Mouse (Mus musculus): ENCODE measurements around the gene Unc13b. TPM values are rescaled to one million over a fixed set of nuclear protein-coding genes. Genes with fewer than 3 reads are reported as not detected.

Unc13b gene
- polyA plus RNA-seq, 1 experiment from 2014 or later: 29.4 TPM

DNA sequence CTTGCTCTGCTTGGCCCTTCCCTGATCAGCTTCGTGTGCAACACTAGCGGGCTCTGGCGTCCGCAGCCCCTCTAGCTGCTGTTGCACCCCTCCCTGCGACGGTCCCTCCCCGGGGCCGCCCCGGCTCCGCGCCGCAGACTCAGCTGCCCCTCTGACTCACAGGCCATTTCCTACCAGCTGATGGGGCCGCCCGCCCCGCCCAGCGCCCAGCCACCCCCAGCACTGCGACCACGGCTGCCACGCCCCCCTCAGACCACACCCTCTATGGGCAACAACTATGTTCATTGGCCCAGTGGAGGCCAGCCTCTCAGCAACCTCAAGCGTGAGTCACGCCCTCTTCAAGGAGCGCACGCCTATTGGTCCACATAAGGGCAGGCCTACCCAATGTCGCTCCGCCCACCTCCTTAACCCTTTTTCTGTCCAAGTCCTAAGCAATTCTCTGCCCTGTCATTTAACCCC lies 18.6 kb upstream of the Unc13b start:
- Histone ChIP-seq H3K27ac (peak overlapping the region; percentile 78), H3K4me2 (replicated peaks) (peak overlapping the region; percentile 83), H3K9me3 (replicated peaks) (no peaks in the 10 kb centered on the region), H3K9ac (peak overlapping the region; percentile 87), H3K4me1 (peaks cover 47% of the 10 kb centered on the region), H3K36me3 (peaks cover 20% of the 10 kb centered on the region), H3K4me3 (peak overlapping the region; percentile 67), H3K27me3 (no peaks in the 10 kb centered on the region)
- 0% methylated on average over 24 of the region's 25 CpGs for WGBS
- peak; percentile 95 for ATAC-seq (ENCODE audit: low FRiP score)

DNA sequence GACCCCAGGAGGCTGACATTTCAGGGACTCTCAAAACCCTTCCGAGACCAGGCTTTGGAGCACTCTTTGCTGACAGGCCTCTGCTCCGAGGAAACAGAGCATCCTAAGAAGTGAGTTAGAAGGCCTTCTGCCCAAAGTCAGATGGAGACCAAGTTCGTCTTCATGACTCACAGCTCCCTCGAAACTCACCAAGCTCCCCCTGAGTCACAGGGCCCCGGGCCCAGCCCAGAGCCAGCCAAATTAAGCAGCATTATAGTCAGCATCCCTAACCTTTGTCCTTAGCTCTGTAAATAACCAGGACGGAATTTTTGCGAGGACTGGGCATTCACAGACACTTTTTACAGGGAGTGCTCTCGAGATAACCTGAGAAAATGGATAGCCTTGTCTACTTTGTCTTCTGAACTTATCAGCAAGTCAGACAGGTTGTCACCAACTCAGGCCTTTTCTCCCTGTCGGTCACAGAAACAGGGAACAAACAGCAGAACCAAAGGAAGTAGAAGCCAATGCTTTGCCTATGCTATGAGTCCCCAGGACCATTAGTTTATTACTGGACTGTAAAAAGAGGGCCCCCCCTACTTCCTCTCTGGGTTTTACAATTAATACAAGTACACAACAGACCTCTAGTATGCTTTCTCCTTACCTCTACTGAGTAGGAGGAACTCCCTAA lies 17.7 kb upstream of the Unc13b start:
- Histone ChIP-seq H3K27me3 (no peaks in the 10 kb centered on the region), H3K4me3 (no peak overlapping the region), H3K36me3 (peaks cover 11% of the 10 kb centered on the region), H3K4me1 (peaks cover 50% of the 10 kb centered on the region), H3K4me2 (replicated peaks) (peak overlapping the region; percentile 83; the same call in 1 of the 2 replicates), H3K9me3 (replicated peaks) (no peaks in the 10 kb centered on the region), H3K9ac (no peak overlapping the region; the same call in 1 of the 2 replicates), H3K27ac (peak overlapping the region; percentile 64)
- WGBS: 65% methylated on average over 9 of the region's 9 CpGs
- ATAC-seq (ENCODE audit: low FRiP score): no peak

DNA sequence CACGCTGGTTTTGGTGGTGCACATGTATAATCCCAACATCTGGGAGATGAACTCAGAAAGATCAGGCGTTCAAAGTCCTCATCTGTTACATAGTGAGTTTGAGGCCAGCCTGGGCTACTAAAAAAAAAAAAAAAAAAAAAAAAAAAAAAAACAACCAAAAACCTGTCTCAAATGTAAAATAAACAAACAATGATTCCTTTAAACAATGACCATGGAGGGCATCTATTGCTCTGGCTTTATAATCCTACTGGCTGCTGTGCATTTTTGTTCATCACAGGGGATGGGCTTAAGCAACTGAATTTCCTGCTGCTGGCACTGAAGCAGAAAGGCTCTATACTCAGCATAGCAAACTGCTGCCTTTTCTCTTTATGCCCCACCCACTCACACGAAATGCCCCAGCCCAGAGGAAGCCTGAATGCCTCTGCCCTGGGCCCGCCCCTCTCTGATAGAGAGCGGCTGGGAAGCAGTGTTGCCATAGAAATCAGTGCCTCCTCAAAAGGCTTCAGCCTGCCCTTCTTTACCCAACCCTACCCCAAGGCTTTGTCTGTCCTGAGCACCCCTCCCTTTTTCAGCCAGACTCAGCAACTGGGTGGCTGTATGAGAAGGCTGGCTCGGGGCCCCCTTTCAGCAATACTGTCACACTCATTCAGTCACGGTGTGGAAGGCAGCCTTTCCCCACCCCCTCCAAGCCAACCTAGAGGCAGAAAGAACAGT lies 15.0 kb upstream of the Unc13b start:
- H3K4me1 ChIP-seq: peaks cover 49% of the 10 kb centered on the region
- H3K4me2 ChIP-seq (replicated peaks): peak overlapping the region; percentile 71

DNA sequence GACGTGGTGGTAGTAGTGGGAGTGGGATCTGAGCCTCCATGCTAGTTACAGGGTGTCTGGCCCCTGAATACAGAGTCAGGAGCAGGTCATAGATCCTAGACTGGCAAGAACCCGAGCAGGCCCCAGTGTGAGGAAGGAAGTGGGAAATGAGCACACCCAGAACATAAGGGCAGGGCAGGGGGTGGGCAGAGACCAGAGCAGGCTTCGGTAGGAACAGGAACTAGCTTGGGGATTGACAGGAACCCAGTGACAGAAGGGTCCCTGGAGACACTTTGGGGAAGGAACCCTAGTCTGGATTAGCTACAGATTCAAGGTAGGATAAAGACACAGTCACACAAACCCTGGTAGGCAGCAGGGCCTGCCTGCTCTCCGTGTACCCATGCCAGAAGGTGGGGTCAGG lies 14.1 kb upstream of the Unc13b start:
- Histone ChIP-seq H3K9ac (peak overlapping the region; percentile 75), H3K9me3 (replicated peaks) (no peaks in the 10 kb centered on the region), H3K4me1 (peaks cover 40% of the 10 kb centered on the region), H3K27me3 (no peaks in the 10 kb centered on the region), H3K27ac (peak overlapping the region; percentile 96), H3K4me2 (replicated peaks) (peak overlapping the region; percentile 71), H3K4me3 (peak overlapping the region; percentile 55), H3K36me3 (no peaks in the 10 kb centered on the region)
- no peak for ATAC-seq (ENCODE audit: low FRiP score)
- 10% methylated on average over 4 of the region's 4 CpGs for WGBS

More for the DNA sequence above, 15.0 kb upstream of the Unc13b start:
- ATAC-seq (ENCODE audit: low FRiP score): peak; percentile 79
- peak overlapping the region; percentile 75 for H3K9ac ChIP-seq
- WGBS: 12% methylated on average over 7 of the region's 7 CpGs
- no peaks in the 10 kb centered on the region for H3K9me3 ChIP-seq (replicated peaks)
- no peaks in the 10 kb centered on the region for H3K27me3 ChIP-seq
- peak overlapping the region; percentile 55 for H3K4me3 ChIP-seq
- H3K27ac ChIP-seq: peak overlapping the region; percentile 96
- no peaks in the 10 kb centered on the region for H3K36me3 ChIP-seq

DNA sequence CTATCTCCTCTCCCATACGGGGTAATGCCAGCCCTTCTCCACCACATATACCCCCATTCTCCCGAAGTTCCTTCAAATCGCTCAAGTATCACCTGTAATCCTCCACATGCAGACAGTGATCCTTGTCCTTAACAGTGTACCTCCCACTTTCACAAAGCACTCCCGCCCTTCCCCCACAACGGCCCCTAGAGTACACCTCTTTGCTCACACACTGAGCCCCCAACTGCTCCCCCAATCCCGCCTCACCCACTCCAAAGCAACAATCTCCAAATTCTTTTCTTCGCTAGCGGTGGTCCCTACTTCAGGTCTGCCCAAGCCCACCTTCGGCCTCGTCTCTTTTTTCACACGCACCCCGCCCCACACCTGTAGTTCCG lies 13.5 kb upstream of the Unc13b start:
- H3K4me1 ChIP-seq: peaks cover 40% of the 10 kb centered on the region
- H3K27me3 ChIP-seq: no peaks in the 10 kb centered on the region
- peak overlapping the region; percentile 75 for H3K9ac ChIP-seq
- ATAC-seq (ENCODE audit: low FRiP score): no peak; the same call in none of the 2 replicates
- WGBS: 6% methylated on average over 13 of the region's 13 CpGs
- no peaks in the 10 kb centered on the region for H3K9me3 ChIP-seq (replicated peaks)
- H3K4me2 ChIP-seq (replicated peaks): peak overlapping the region; percentile 71
- peak overlapping the region; percentile 55 for H3K4me3 ChIP-seq
- H3K27ac ChIP-seq: peak overlapping the region; percentile 96
- no peaks in the 10 kb centered on the region for H3K36me3 ChIP-seq

DNA sequence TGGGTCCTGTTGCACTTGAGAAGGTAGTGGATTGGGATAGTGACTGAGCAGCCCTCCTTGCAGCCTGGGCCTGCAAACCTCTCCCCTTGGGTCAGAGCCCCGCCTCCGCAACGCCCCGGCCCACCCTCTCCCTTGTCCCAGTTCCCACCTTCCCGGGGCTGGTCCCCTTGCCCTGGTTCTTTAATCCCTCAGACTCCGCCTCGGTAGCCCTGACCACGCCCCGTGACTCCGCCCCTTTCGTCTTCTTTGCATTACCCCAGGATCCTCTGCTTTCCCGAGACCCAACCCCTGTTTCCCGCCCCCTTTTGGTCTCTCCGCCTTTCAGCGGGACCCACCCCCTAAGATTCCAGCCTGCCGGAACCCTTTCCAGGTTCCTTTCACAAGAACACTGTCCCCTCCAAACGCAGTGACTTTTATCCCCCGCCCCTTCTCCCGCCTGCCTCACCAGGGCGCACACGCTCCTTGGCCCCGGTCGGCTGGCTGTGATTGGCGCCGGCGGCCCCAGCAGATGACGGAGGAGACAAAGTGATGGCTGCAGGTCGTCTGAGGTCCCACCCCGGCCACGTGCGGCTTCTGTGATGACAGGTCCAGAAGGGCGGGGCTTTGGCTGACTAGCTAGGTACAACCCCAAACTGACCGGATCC lies 13.0 kb upstream of the Unc13b start, which contains the start of gene Fam214b:
TSS of gene Fam214b (minus strand) at position 562 of the 644 bp plus-strand sequence.
- peak within 1 kb of the TSS; percentile 55 for H3K4me3 ChIP-seq
- peaks cover 36% of the 10 kb centered on the region for H3K4me1 ChIP-seq
- H3K4me2 ChIP-seq (replicated peaks): peak within 1 kb of the TSS; percentile 71
- ATAC-seq (ENCODE audit: low FRiP score): peak; percentile 83
- under 1% methylated on average over 33 of the region's 33 CpGs for WGBS
- H3K36me3 ChIP-seq: no peaks in the 10 kb centered on the region
- H3K9ac ChIP-seq: peak within 1 kb of the TSS; percentile 75
- no peaks in the 10 kb centered on the region for H3K27me3 ChIP-seq
- H3K9me3 ChIP-seq (replicated peaks): no peaks in the 10 kb centered on the region
- H3K27ac ChIP-seq: peak within 1 kb of the TSS; percentile 96

DNA sequence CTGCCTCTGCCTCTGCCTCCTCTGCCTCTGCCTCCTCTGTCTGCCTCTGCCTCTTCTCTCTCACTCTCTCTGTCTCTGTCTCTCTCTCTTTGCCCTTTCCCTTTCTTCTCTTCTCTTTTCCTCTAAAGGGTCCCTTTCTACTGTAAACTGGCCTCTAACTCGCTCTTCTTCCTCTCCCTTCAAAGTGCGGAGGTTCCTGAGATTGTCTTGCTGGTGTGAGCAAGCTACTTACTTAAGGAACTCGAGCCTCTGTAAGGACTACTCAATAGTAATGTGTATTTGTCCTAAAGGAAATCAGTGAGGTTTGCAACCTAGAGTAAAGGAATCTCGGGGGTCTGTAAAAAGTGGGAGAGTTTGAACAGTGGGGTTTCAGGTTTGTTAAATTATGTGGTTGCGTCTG lies 12.1 kb upstream of the Unc13b start:
- peaks cover 34% of the 10 kb centered on the region for H3K4me1 ChIP-seq
- peak overlapping the region; percentile 55; the same call in 1 of the 2 replicates for H3K4me3 ChIP-seq
- 60% methylated on average over 5 of the region's 5 CpGs for WGBS
- H3K36me3 ChIP-seq: no peaks in the 10 kb centered on the region
- H3K27ac ChIP-seq: 0 out of 2 replicates have a peak overlapping the region, but pooled peaks have one; percentile 17
- no peaks in the 10 kb centered on the region for H3K27me3 ChIP-seq
- H3K9ac ChIP-seq: no peak overlapping the region
- no peak for ATAC-seq (ENCODE audit: low FRiP score)
- H3K4me2 ChIP-seq (replicated peaks): peak overlapping the region; percentile 71
- no peaks in the 10 kb centered on the region for H3K9me3 ChIP-seq (replicated peaks)

DNA sequence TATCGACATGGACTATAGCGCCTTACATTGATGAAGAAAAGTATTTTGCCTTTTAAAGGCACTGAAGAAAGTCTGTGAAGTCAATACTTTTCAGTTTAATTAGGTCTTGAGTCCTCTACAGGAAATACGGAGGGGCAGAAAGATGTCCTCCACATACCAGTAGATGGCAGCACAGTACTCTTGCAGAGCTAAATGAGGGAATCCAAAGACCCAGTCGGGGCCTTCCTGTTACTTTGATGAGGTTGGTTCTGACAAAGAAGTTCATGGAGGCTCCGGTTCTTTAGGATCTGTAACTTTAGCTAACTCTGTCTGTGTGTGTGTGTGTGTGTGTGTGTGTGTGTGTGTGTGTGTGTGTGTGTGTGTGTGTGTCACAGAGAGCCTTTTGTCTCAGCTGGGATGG lies 11.5 kb upstream of the Unc13b start:
- WGBS: 7% methylated on average over 5 of the region's 5 CpGs
- H3K4me2 ChIP-seq (replicated peaks): peak overlapping the region; percentile 27; the same call in 1 of the 2 replicates
- peaks cover 34% of the 10 kb centered on the region for H3K4me1 ChIP-seq
- no peak for ATAC-seq (ENCODE audit: low FRiP score)
- H3K27me3 ChIP-seq: no peaks in the 10 kb centered on the region
- no peaks in the 10 kb centered on the region for H3K9me3 ChIP-seq (replicated peaks)
- no peak overlapping the region for H3K9ac ChIP-seq
- no peak overlapping the region for H3K27ac ChIP-seq
- no peak overlapping the region for H3K4me3 ChIP-seq
- no peaks in the 10 kb centered on the region for H3K36me3 ChIP-seq

DNA sequence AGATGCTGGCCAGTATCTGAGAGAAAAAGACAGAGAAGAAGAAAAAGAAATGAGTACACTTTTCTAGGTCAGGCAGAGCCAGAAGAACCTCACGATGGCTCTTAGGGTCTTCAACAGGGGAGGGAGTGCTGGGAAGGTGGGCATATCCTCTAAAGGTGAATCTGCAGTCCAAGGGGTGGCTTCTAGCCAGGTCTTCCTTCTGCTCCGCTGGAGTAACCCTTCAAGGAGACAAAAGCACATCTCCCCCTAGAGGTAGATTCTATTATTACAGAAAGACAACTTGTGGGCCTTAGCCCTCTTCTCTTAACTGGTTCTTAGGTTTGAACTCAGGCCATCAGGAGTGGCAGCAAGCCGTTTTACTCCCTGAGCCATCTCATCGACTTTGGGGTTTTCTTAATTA lies 6.1 kb upstream of the Unc13b start:
- H3K4me3 ChIP-seq: no peak overlapping the region
- H3K9ac ChIP-seq: no peak overlapping the region
- H3K27me3 ChIP-seq: no peaks in the 10 kb centered on the region
- no peak for ATAC-seq (ENCODE audit: low FRiP score)
- peaks cover 3% of the 10 kb centered on the region for H3K4me1 ChIP-seq
- no peaks in the 10 kb centered on the region for H3K36me3 ChIP-seq
- 11% methylated on average over 4 of the region's 4 CpGs for WGBS
- H3K27ac ChIP-seq: no peak overlapping the region
- no peak overlapping the region for H3K4me2 ChIP-seq (replicated peaks)
- H3K9me3 ChIP-seq (replicated peaks): no peaks in the 10 kb centered on the region

DNA sequence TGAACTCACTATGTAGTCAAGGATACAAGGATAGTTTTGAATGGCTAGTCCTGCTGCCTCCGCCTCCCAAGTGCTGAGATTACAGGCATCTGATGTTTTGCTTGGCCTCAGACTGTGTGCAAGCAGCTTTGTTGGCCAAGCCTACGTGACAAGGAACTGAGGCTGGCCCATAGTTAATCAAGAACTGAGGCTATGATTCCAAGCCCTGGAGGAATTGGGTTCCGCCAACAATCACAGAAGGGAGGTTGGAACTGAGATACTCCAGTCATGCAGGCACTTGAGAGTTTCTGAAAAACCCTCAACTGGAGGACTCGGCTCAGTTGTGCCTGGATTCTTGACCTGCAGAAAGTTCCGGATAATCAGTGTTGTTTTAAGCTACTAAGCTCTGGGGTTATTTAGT lies 1.1 kb upstream of the Unc13b start:
- H3K27me3 ChIP-seq: no peaks in the 10 kb centered on the region; the same call in 1 of the 2 replicates
- no peaks in the 10 kb centered on the region for H3K4me1 ChIP-seq
- no peak overlapping the region for H3K4me3 ChIP-seq
- WGBS: 97% methylated on average over 5 of the region's 5 CpGs
- no peak for ATAC-seq (ENCODE audit: low FRiP score)
- no peak overlapping the region for H3K4me2 ChIP-seq (replicated peaks)
- no peak overlapping the region for H3K9ac ChIP-seq
- H3K36me3 ChIP-seq: no peaks in the 10 kb centered on the region
- H3K27ac ChIP-seq: no peak overlapping the region
- H3K9me3 ChIP-seq (replicated peaks): no peaks in the 10 kb centered on the region

DNA sequence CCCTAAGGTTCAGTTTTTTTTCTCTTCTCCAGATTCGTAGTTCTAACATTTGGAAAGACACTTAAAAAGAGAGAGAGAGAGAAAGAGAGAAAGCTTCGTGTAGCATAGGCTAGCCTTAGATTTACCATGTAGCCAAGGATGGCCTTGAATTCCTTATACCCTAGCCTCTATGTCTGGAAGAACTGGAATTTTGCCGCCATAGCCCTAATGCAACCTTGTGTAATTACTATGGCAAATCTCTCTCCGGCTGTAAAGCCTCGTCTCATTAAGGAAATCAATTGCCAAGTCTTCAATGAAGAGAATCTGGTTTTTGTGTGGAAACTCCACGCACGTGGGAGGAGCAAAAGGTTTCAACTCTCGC lies 381 bp upstream of the Unc13b start:
- Histone ChIP-seq H3K4me3 (peak overlapping the region; percentile 74), H3K27me3 (no peaks in the 10 kb centered on the region; the same call in 1 of the 2 replicates), H3K9ac (no peak overlapping the region), H3K36me3 (no peaks in the 10 kb centered on the region), H3K9me3 (replicated peaks) (no peaks in the 10 kb centered on the region), H3K4me1 (no peaks in the 10 kb centered on the region), H3K27ac (no peak overlapping the region; the same call in 1 of the 2 replicates), H3K4me2 (replicated peaks) (peak overlapping the region; percentile 63)
- 19% methylated on average over 8 of the region's 8 CpGs for WGBS
- peak; percentile 23; the same call in 1 of the 2 replicates for ATAC-seq (ENCODE audit: low FRiP score)

DNA sequence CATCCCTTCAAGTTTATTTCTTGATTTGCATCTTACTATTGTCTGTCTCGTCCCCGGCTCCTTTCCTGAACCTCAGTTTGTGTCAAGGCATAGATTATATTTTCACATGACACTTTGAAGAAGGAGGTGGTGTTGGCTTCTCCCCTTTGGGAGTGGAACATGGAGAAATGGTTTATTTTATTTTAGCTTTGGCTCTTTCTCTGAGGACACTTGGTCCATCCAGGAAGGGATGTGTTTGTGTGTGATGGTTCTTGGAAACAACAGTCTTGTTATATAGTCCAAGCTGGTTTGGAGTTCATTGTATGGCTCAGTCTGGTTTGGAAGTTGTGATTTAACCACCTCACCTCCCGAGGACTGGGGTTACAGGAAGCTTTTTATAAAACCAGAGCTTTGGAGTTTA lies 944 bp downstream of the Unc13b start:
- Histone ChIP-seq H3K4me3 (peak overlapping the region; percentile 74), H3K36me3 (no peaks in the 10 kb centered on the region), H3K9me3 (replicated peaks) (no peaks in the 10 kb centered on the region), H3K4me1 (no peaks in the 10 kb centered on the region), H3K4me2 (replicated peaks) (peak overlapping the region; percentile 63), H3K27ac (no peak overlapping the region), H3K9ac (peak overlapping the region; percentile 75), H3K27me3 (no peaks in the 10 kb centered on the region; the same call in 1 of the 2 replicates)
- WGBS: 34% methylated on average over 3 of the region's 3 CpGs
- ATAC-seq (ENCODE audit: low FRiP score): no peak
